Mouse (Mus musculus) liver, embryonic 12.5 days (tissue): Measurements from ENCODE around the gene Tpbpa. TPM values are rescaled to one million over a fixed set of nuclear protein-coding genes. Genes with fewer than 3 reads are reported as not detected.
"Not testable (repeated sequence)": the region's sequence is repeated elsewhere in the genome, so short reads cannot be mapped to it uniquely, and the experiment has no call there.

ENCODE experiments used
- ATAC-seq: fragments of 200-750 bp; cut with Nextera tagmentation; 2 replicates; pipeline ENCODE4 v1.8.0; 2017; ENCODE audit warnings: moderate number of reproducible peaks, mild to moderate bottlenecking, moderate library complexity
- H3K27ac ChIP-seq: fragments of 300-500 bp; sonication (generic); 2 replicates; pipeline ENCODE4 v1.5.1; 2016; ENCODE audit warnings: mild to moderate bottlenecking
- H3K27me3 ChIP-seq: fragments of 300-500 bp; sonication (generic); replicated peaks from 2 replicates; pipeline ENCODE4 v1.6.1; 2016; ENCODE audit warnings: mild to moderate bottlenecking, moderate library complexity
- H3K36me3 ChIP-seq: fragments of 300-500 bp; sonication (generic); 2 replicates; pipeline ENCODE4 v1.6.1; 2016; ENCODE audit warnings: mild to moderate bottlenecking, moderate library complexity
- H3K4me1 ChIP-seq: fragments of 300-500 bp; sonication (generic); 2 replicates; pipeline ENCODE4 v1.6.1; 2016
- H3K4me2 ChIP-seq: fragments of 300-500 bp; sonication (generic); 2 replicates; pipeline ENCODE4 v1.6.1; 2016; ENCODE audit warnings: mild to moderate bottlenecking, moderate library complexity
- H3K4me3 ChIP-seq: fragments of 300-500 bp; sonication (generic); 2 replicates; pipeline ENCODE4 v1.5.1; 2016; ENCODE audit warnings: mild to moderate bottlenecking, moderate library complexity
- H3K9ac ChIP-seq: fragments of 300-500 bp; sonication (generic); 2 replicates; pipeline ENCODE4 v1.6.1; 2016; ENCODE audit warnings: mild to moderate bottlenecking, moderate library complexity
- H3K9me3 ChIP-seq: fragments of 300-500 bp; sonication (generic); replicated peaks from 2 replicates; pipeline ENCODE4 v1.6.1; 2016; ENCODE audit warnings: mild to moderate bottlenecking, moderate library complexity
- WGBS: fragments of 180-500 bp; shearing (Covaris S2); methylation state at CpG from one replicate; pipeline ENCODE4 v1.1.7; 2016; ENCODE audit not compliant: insufficient replicate concordance; 5-methylcytosine and 5-hydroxymethylcytosine counted together
- polyA plus RNA-seq: library from polyadenylated mRNA; unstranded; fragments of >200 nt; fragmentation: Nextera tagmentation; extraction: Ambion mirVana; gene quantifications from 2 replicates; pipeline ENCODE4 v1.2.1, GENCODE M21; 2016

Tpbpa gene
- not detected in 2 replicates for polyA plus RNA-seq

- not testable (repeated sequence) for ATAC-seq, H3K27ac ChIP-seq
- 55% methylated on average over 3 of the region's 3 CpGs for WGBS
Observed at GRCm38 (mm10) chr13:60941884-60942283, at the start of gene Tpbpa. Gene Tpbpa, minus strand, starts transcription at chr13:60941984.

GRCm38 (mm10) chr13:60986915-60987314, 45.1 kb upstream of the Tpbpa start:
- not testable (repeated sequence) for H3K9ac ChIP-seq, H3K27me3 ChIP-seq, ATAC-seq, H3K27ac ChIP-seq, H3K4me3 ChIP-seq, H3K36me3 ChIP-seq, H3K4me1 ChIP-seq, H3K9me3 ChIP-seq, H3K4me2 ChIP-seq
- WGBS: 62% methylated on average over 5 of the region's 5 CpGs

More at GRCm38 (mm10) chr13:60941884-60942283, at the start of gene Tpbpa:
- not testable (repeated sequence) for H3K4me2 ChIP-seq, H3K4me3 ChIP-seq, H3K27me3 ChIP-seq, H3K36me3 ChIP-seq, H3K9ac ChIP-seq, H3K9me3 ChIP-seq, H3K4me1 ChIP-seq

- not testable (repeated sequence) for H3K36me3 ChIP-seq, ATAC-seq, H3K4me2 ChIP-seq, H3K4me1 ChIP-seq, H3K9ac ChIP-seq, H3K27me3 ChIP-seq, H3K4me3 ChIP-seq, H3K27ac ChIP-seq, H3K9me3 ChIP-seq
- WGBS: 63% methylated on average over 4 of the region's 4 CpGs
Observed at GRCm38 (mm10) chr13:60972319-60972718, 30.5 kb upstream of the Tpbpa start.

- not testable (repeated sequence) for H3K9ac ChIP-seq, ATAC-seq, H3K4me3 ChIP-seq, H3K9me3 ChIP-seq, H3K36me3 ChIP-seq, H3K27ac ChIP-seq, H3K4me2 ChIP-seq, H3K4me1 ChIP-seq, H3K27me3 ChIP-seq
- WGBS: 35% methylated on average over 5 of the region's 5 CpGs
Observed at GRCm38 (mm10) chr13:60963985-60964384, 22.2 kb upstream of the Tpbpa start.

GRCm38 (mm10) chr13:60961706-60962105, 19.9 kb upstream of the Tpbpa start:
- H3K36me3 ChIP-seq: no peaks in the 10 kb centered on the region
- no peak overlapping the region for H3K9ac ChIP-seq
- no peak overlapping the region for H3K4me3 ChIP-seq
- H3K27ac ChIP-seq: no peak overlapping the region
- no peaks in the 10 kb centered on the region for H3K9me3 ChIP-seq
- ATAC-seq: no peak
- no peaks in the 10 kb centered on the region for H3K27me3 ChIP-seq
- no peak overlapping the region for H3K4me2 ChIP-seq
- H3K4me1 ChIP-seq: no peaks in the 10 kb centered on the region
- WGBS: 51% methylated on average over 5 of the region's 5 CpGs

- H3K27ac ChIP-seq: peak within 1 kb of the TSS; percentile 54; the same call in 1 of the 2 replicates
- no peak within 1 kb of the TSS for H3K9ac ChIP-seq
- WGBS: 15% methylated on average over 5 of the region's 5 CpGs
- peak; percentile 93 for ATAC-seq
- H3K4me3 ChIP-seq: no peak within 1 kb of the TSS
- no peaks in the 10 kb centered on the region for H3K27me3 ChIP-seq
- no peak within 1 kb of the TSS for H3K4me2 ChIP-seq
- no peaks in the 10 kb centered on the region for H3K4me1 ChIP-seq
- H3K36me3 ChIP-seq: no peaks in the 10 kb centered on the region
- H3K9me3 ChIP-seq: no peaks in the 10 kb centered on the region
Observed at GRCm38 (mm10) chr13:60936500-60936901, 5.3 kb downstream of the Tpbpa start, which contains the start of the genes Gm49391 and Ctla2a. Gene Gm49391, minus strand, starts transcription at chr13:60936571. Gene Ctla2a, minus strand, starts transcription at chr13:60936625.

GRCm38 (mm10) chr13:60935490-60935889, 6.3 kb downstream of the Tpbpa start, which contains the start of gene Gm49393:
Gene Gm49393, minus strand, starts transcription at chr13:60935590.
- H3K4me1 ChIP-seq, H3K27ac ChIP-seq, H3K4me3 ChIP-seq, H3K9ac ChIP-seq, H3K4me2 ChIP-seq, H3K27me3 ChIP-seq, H3K9me3 ChIP-seq, H3K36me3 ChIP-seq, ATAC-seq: not testable (repeated sequence)
- 68% methylated on average over 2 of the region's 2 CpGs for WGBS

- H3K27me3 ChIP-seq, H3K9me3 ChIP-seq, H3K36me3 ChIP-seq, H3K4me1 ChIP-seq, H3K4me3 ChIP-seq, H3K4me2 ChIP-seq, H3K9ac ChIP-seq, H3K27ac ChIP-seq, ATAC-seq: not testable (repeated sequence)
- 65% methylated on average over 2 of the region's 2 CpGs for WGBS
Observed at GRCm38 (mm10) chr13:60904780-60905179, 37.0 kb downstream of the Tpbpa start, which contains the start of gene Tpbpb. Gene Tpbpb, minus strand, starts transcription at chr13:60904880.

- no peaks in the 10 kb centered on the region for H3K4me1 ChIP-seq
- no peaks in the 10 kb centered on the region for H3K27me3 ChIP-seq
- no peaks in the 10 kb centered on the region for H3K9me3 ChIP-seq
- H3K27ac ChIP-seq: 0 out of 2 replicates have a peak within 1 kb of the TSS, but pooled peaks have one; percentile 20
- H3K4me3 ChIP-seq: no peak within 1 kb of the TSS
- no peak within 1 kb of the TSS for H3K9ac ChIP-seq
- WGBS: 17% methylated on average over 3 of the region's 3 CpGs
- no peak within 1 kb of the TSS for H3K4me2 ChIP-seq
- no peaks in the 10 kb centered on the region for H3K36me3 ChIP-seq
- ATAC-seq: peak; percentile 85
Observed at GRCm38 (mm10) chr13:60897328-60897727, 44.5 kb downstream of the Tpbpa start, which contains the start of gene Ctla2b. Gene Ctla2b, minus strand, starts transcription at chr13:60897447.

- not testable (repeated sequence) for H3K4me3 ChIP-seq, H3K27me3 ChIP-seq, H3K9me3 ChIP-seq, H3K9ac ChIP-seq, H3K4me2 ChIP-seq, ATAC-seq, H3K36me3 ChIP-seq, H3K4me1 ChIP-seq
- WGBS: 72% methylated on average over 8 of the region's 8 CpGs
- 0 out of 2 replicates have a peak within 1 kb of the TSS, but pooled peaks have one; percentile 20 for H3K27ac ChIP-seq
Observed at GRCm38 (mm10) chr13:60896794-60897193, 45.0 kb downstream of the Tpbpa start, which contains the start of gene Gm49392. Gene Gm49392, minus strand, starts transcription at chr13:60896894.

GRCm38 (mm10) chr13:60895406-60896160, 46.2 kb downstream of the Tpbpa start:
- Histone ChIP-seq H3K9me3 (no peaks in the 10 kb centered on the region), H3K27ac (no peak overlapping the region), H3K27me3 (no peaks in the 10 kb centered on the region), H3K36me3 (no peaks in the 10 kb centered on the region), H3K4me3 (no peak overlapping the region), H3K4me1 (no peaks in the 10 kb centered on the region), H3K9ac (no peak overlapping the region), H3K4me2 (no peak overlapping the region)
- no peak for ATAC-seq

- Histone ChIP-seq H3K27me3 (no peaks in the 10 kb centered on the region), H3K9me3 (no peaks in the 10 kb centered on the region), H3K4me3 (no peak overlapping the region), H3K4me2 (no peak overlapping the region), H3K4me1 (no peaks in the 10 kb centered on the region), H3K27ac (no peak overlapping the region), H3K9ac (no peak overlapping the region), H3K36me3 (no peaks in the 10 kb centered on the region)
- WGBS: 41% methylated on average over 1 of the region's 1 CpGs
- ATAC-seq: no peak
Observed at GRCm38 (mm10) chr13:60892301-60892700, 49.5 kb downstream of the Tpbpa start.
